Mouse (Mus musculus): ENCODE results near the gene Ctdspl. TPM values are rescaled to one million over a fixed set of nuclear protein-coding genes. Genes with fewer than 3 reads are reported as not detected.

The Ctdspl gene
- polyA plus RNA-seq, 1 experiment from 2014 or later, result 3.1 TPM

DNA sequence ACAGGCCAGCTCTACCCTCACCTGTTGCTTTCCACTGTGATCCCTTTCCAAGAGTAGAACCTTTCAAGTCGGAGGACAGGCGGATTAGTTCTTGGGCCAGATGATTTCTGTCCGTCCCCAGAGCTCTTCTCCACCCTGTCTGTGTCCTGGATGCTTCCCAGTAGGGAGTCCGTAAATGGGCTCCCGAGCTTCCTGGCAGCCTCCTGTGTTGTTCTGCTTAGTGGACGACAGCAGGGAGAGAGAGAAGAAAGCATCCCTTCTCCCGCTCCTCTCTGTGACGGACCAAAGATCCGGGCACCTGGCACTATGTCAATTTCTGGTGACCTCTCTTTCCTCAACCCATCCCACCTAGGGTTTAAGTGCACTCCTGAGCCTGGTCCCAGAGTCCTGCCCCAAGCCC is 49.5 kb downstream of the Ctdspl start:
- no peaks in the 10 kb centered on the region for H3K79me2 ChIP-seq (ENCODE audit: inconsistent target)
- H3K27ac ChIP-seq, result no peak overlapping the region
- no peaks in the 10 kb centered on the region for H3K36me3 ChIP-seq (ENCODE audit: inconsistent target)
- 93% methylated on average over 8 of the region's 9 CpGs for WGBS (ENCODE audit: missing documents)
- no peak overlapping the region for H3K4me3 ChIP-seq (ENCODE audit: inconsistent target)

DNA sequence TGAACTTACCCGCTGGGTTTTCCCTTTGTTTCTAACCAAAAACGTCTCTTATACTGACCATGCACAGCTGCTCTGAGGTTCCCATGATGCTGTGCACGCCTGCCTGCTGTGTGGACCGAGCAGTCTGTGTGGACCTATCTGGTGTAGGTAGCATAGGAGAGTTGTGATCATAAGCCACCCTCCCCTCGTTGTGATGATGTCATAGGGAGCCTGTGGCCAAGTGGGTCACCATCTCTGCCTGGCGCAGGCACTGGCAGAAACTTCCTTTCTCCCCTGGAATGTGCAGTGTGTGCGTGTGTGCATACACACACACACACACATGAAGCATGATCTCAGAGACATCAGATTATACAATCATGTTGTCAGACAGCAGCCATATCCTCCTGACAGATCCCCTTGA is 50.3 kb downstream of the Ctdspl start:
- WGBS (ENCODE audit: missing documents), result 91% methylated on average over 7 of the region's 7 CpGs
- Histone ChIP-seq H3K4me3 (ENCODE audit: inconsistent target) (no peak overlapping the region), H3K79me2 (ENCODE audit: inconsistent target) (no peaks in the 10 kb centered on the region), H3K27ac (no peak overlapping the region), H3K36me3 (ENCODE audit: inconsistent target) (no peaks in the 10 kb centered on the region)

DNA sequence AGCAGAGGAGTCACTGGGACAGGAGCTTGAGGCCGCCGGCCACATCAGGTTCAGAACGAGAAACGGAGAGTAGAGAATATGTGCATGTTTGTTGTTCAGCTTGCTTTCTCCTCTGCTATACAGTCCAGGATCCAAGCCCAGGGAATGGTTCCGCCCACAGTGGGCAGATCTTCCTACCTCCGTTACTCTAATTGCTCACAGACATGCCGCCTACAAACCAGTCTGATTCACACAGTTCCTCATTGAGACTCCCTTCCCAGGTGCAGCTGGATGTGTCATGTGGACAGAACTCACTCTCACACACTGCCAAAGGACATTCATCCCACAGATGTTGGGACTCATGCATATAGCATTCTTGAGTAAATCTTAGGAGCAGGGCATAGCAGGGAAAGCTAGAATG is 51.2 kb downstream of the Ctdspl start:
- 97% methylated on average over 6 of the region's 7 CpGs for WGBS (ENCODE audit: missing documents)
- no peak overlapping the region for H3K27ac ChIP-seq
- H3K4me3 ChIP-seq (ENCODE audit: inconsistent target), result no peak overlapping the region
- no peaks in the 10 kb centered on the region for H3K36me3 ChIP-seq (ENCODE audit: inconsistent target)
- no peaks in the 10 kb centered on the region for H3K79me2 ChIP-seq (ENCODE audit: inconsistent target)

DNA sequence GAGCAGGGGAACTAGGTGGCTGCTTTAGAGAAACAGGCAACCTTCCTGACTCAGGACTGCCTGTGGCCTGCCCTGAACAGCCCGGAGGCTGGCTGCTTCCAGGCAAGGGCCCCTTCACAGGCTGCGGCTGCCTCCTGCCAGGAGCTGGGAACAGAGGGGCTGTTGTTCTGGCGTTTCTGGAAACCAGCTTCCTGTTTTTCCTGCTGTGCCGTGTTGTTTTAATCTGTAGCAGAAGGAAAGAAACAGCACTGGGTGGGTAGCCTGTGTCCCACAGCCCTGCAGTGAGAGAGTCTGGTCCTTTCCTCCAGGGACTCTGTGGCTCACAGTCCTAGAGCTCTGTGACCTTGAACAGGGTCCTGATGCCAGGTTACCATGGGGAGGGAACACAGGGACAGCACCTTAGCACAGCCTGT is 54.2 kb downstream of the Ctdspl start:
- Histone ChIP-seq H3K79me2 (ENCODE audit: inconsistent target) (no peaks in the 10 kb centered on the region), H3K27ac (no peak overlapping the region), H3K36me3 (ENCODE audit: inconsistent target) (no peaks in the 10 kb centered on the region), H3K4me3 (ENCODE audit: inconsistent target) (no peak overlapping the region)
- 78% methylated on average over 4 of the region's 4 CpGs for WGBS (ENCODE audit: missing documents)

DNA sequence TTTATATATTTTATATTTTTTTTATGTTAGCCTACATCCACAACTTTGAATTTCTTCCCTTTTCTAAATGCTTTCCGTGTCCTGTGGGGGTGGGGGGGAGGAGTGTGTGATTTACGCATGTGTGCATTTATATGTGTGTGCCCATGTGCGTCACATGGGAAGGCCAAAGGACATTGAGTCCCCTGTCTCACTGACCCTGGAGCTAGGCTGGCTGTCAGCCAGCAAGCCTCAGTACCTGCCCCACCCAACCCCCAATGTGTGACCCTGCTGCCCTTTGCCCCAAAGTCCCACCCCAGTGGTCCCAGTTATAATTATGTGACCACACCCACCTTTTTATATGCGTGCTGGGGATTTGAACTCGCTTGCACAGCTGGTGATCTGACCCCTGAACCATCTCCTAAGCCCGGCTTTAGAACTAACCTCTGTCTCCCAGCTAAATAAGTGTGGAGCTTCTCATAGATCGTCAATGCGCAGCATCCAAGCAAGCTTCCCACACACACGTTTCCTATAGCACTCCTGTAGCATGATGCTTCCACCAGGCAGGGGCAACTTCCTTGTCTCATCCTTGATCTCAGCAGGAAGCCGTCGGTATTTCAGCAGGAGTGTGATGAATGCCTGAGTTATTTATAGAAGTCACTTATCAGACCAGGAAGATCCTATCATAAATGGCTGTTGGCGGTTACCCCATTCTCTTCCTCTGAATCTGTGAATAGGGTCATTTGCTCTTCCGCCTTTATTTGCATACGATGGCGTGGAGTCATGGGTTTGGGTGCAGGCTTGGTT is 58.6 kb downstream of the Ctdspl start:
- 86% methylated on average over 15 of the region's 15 CpGs for WGBS (ENCODE audit: missing documents)
- H3K27ac ChIP-seq, result no peak overlapping the region
- no peaks in the 10 kb centered on the region for H3K79me2 ChIP-seq (ENCODE audit: inconsistent target)
- no peak overlapping the region for H3K4me3 ChIP-seq (ENCODE audit: inconsistent target)
- no peaks in the 10 kb centered on the region for H3K36me3 ChIP-seq (ENCODE audit: inconsistent target)

DNA sequence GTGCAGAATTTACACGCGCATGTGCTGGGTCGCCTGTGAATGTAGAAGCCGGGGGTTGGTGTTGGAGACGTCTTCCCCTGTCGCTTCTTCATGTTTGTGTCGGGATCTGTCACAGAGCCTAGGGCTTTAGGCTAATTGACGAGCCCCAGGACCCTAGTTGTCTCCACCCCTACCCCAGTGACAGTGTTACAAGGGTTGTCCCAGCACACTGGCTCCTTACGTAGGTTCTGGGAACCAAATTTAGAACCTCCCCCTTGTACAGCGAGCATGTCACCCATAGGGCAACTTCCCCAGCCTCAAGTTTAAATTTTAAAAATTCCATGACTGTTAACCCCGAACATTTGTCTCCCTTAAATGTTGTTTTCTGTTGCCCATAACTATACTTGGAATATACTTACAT is 60.0 kb downstream of the Ctdspl start:
- WGBS (ENCODE audit: missing documents), result 92% methylated on average over 11 of the region's 11 CpGs
- Histone ChIP-seq H3K27ac (no peak overlapping the region), H3K79me2 (ENCODE audit: inconsistent target) (no peaks in the 10 kb centered on the region), H3K36me3 (ENCODE audit: inconsistent target) (no peaks in the 10 kb centered on the region), H3K4me3 (ENCODE audit: inconsistent target) (no peak overlapping the region)

DNA sequence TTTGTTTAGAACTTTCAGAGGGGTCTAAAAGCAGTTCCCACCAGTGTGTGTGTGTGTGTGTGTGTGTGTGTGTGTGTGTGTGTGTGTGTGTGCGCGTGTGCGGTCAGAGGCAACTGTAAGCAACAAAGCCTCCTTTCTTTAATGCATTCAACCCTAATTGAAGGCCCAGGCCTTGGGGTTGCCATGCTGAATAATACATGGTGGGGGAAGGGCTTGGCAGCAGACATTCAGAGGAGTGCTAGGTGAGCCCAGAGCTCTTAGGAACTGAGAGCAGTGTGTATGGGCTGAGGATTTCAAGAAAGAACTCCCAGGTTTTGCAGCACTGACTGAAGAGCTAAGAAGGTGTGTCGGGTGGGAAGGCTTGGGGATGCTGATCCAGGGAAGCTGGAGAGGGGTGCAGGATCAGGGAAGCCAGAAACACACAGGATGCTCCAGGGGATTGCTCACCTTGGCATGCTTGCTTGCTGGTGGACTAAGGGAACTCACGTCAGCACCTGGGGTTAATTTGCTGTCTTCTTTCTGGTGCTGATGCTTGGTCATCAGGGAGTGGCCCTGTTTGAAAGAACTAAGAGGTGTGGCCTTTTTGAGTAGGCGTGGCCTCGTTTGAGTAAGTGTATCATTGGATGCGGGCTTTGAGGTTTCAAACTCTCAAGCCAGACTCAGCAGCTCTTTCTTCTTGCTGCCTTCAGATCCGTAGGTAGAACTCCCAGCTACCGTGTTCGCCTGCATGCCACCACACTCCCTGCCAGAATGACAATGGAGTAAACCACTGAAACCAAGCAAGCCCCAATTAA is 62.7 kb downstream of the Ctdspl start:
- Histone ChIP-seq H3K4me3 (ENCODE audit: inconsistent target) (no peak overlapping the region), H3K79me2 (ENCODE audit: inconsistent target) (no peaks in the 10 kb centered on the region), H3K36me3 (ENCODE audit: inconsistent target) (no peaks in the 10 kb centered on the region), H3K27ac (no peak overlapping the region)
- 93% methylated on average over 8 of the region's 11 CpGs for WGBS (ENCODE audit: missing documents)

DNA sequence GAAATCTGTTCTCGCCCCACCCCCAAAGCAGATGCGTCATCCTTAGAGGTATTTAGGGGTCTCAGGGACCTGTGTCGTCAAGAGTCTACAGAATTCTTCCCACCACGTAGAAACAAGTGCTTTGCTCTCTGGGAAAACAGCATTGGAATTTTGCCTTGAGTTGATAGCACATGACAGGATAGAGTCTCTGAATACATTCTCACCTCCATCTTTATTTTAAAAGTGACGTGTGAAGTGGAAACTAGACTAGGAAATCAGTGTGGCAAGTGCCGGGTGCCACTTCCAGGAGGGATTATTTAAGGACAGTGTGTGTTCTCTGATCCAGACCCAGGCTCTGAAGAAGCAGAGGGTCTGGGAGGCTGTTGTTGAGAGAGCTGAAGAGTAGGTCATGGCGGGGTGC is 64.2 kb downstream of the Ctdspl start:
- no peak overlapping the region for H3K4me3 ChIP-seq (ENCODE audit: inconsistent target)
- 98% methylated on average over 7 of the region's 7 CpGs for WGBS (ENCODE audit: missing documents)
- no peak overlapping the region for H3K27ac ChIP-seq
- no peaks in the 10 kb centered on the region for H3K79me2 ChIP-seq (ENCODE audit: inconsistent target)
- no peaks in the 10 kb centered on the region for H3K36me3 ChIP-seq (ENCODE audit: inconsistent target)

DNA sequence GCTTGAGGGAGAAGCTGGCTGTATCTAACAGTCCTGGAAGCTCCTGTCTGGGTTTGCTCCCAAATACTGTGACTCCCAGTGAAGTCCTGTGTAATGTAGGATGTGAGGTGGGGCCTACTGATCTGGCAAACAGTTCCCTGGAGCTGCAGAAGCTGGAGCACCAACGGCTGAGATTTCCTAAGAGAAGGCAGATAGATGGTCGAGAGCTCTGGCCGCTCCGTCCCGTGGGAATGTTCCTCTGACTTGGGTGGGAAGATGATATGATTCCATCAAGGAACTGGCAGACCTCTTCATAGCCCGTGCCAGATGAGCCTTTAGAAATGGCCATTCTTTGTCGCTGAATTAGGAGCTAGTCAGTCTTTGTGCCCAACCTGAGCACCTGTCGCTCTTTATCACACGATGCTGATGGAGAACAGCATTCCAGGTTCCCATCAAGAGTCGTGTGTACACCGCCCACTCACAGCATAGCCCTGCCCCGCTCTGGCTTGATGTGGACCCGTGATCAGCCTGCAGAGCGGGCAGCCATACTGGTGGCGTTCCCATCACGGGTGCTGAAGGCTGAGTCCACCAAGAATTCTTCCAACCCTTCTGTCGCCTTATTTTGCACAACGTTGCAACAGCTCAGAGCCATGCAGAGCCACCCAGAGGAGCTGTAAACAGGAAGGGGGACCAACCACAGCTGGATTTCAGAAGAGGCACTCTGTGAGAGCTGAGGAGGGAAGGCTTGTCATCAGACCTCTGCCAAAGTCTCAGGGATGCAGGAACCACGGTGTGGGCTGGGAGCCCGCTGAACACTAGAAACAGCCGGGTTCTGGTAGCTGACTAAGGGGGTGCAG is 65.7 kb downstream of the Ctdspl start:
- no peak overlapping the region for H3K27ac ChIP-seq
- 74% methylated on average over 20 of the region's 21 CpGs for WGBS (ENCODE audit: missing documents)
- H3K4me3 ChIP-seq (ENCODE audit: inconsistent target), result no peak overlapping the region

DNA sequence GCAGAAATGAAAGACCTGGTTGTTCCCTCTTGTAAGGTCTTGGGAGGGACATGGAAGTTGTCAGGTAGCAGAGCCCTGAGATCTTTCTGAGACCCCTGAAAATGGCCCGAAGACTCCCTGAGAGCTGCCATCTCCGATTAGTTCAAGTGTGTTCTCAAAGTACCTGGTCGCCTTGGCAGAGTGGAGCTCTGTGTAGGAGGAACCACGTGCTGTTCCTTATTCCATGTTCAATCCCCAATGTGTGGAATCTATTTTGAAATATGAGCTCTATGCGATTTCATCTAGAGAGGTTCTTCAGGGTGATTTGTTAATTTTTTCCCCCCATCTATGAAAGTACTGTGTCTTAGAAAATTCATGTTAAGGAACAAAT is 66.3 kb downstream of the Ctdspl start:
- H3K79me2 ChIP-seq (ENCODE audit: inconsistent target), result no peaks in the 10 kb centered on the region
- no peak overlapping the region for H3K4me3 ChIP-seq (ENCODE audit: inconsistent target)
- no peak overlapping the region for H3K27ac ChIP-seq
- H3K36me3 ChIP-seq (ENCODE audit: inconsistent target), result no peaks in the 10 kb centered on the region
- WGBS (ENCODE audit: missing documents), result 83% methylated on average over 5 of the region's 5 CpGs

More for the DNA sequence above, 65.7 kb downstream of the Ctdspl start:
- Histone ChIP-seq H3K79me2 (ENCODE audit: inconsistent target) (no peaks in the 10 kb centered on the region), H3K36me3 (ENCODE audit: inconsistent target) (no peaks in the 10 kb centered on the region)

DNA sequence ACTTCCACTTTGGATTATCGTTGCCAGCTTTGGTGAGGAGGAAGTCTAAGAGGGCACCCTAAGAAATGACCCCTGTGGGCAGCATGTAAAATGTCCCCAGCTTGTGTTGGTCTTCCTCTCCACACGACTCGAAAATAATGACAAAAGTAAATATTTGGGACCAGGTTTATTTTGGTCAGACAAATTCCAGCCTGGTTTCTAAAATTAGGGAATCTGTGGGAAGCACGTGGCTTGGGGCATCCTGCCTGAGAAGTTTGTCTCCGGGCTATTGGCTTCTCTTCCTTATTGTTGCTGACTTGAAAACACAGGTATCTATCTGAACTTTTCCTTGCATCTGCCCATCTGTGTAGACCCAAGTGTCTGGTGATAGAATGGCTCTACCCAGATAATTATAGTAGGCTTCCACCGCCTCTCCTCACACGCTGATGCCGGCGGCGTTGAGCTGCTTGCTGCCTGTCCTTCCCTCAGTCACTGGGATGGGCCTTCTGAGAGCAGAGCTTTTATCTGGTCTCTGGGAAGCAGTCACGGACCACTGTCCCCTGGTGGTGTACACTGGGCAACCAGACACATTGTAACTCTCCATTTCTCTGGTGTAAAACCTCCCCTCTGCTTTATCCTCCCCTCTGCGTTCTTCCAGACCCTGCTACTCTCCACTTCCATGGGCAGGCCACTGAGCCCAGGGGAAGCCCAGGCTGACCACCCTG is 68.4 kb downstream of the Ctdspl start:
- no peak overlapping the region for H3K27ac ChIP-seq
- H3K79me2 ChIP-seq (ENCODE audit: inconsistent target), result no peaks in the 10 kb centered on the region
- H3K36me3 ChIP-seq (ENCODE audit: inconsistent target), result no peaks in the 10 kb centered on the region
- no peak overlapping the region for H3K4me3 ChIP-seq (ENCODE audit: inconsistent target)
- WGBS (ENCODE audit: missing documents), result 85% methylated on average over 12 of the region's 12 CpGs

DNA sequence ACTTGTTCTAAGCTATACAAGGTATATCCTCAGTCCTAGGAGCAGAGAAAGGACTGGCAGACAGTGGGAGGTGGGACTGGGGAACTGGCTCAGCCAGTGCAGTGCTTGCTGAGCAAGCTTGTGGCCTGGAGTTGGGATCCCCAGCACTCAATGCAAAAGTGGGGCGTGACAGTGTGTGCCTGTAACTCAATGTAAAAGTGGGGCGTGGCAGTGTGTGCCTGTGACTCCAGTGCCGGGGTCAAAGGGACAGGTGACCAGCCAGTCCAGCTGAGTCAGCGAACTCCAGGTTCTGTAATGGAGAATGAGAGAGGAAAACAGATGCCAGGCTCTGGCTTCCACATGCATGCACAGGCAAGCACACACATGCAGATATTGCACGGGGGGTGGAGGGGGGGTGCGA is 69.3 kb downstream of the Ctdspl start:
- Histone ChIP-seq H3K36me3 (ENCODE audit: inconsistent target) (no peaks in the 10 kb centered on the region), H3K4me3 (ENCODE audit: inconsistent target) (no peak overlapping the region), H3K27ac (no peak overlapping the region), H3K79me2 (ENCODE audit: inconsistent target) (no peaks in the 10 kb centered on the region)
- 93% methylated on average over 6 of the region's 6 CpGs for WGBS (ENCODE audit: missing documents)

DNA sequence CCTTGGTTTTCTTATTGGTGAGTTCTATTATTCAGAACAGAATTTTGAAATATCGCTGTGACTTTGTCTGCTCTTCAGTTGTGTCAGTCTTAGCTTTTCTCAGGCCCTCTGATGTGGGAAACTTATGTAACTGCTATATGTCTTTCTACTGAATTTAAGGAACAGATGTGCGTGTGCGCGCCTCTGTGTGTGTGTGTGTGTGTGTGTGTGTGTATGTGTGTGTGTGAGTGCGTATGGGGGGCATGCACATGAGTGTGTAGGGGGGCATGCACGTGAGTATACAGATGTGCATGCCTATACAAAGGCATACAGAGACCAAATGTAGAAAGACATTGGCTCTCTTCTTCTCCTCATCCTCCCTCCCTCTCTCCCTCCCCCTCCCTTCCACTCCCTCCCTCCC is 71.0 kb downstream of the Ctdspl start:
- WGBS (ENCODE audit: missing documents), result 100% methylated on average over 4 of the region's 6 CpGs
- Histone ChIP-seq H3K79me2 (ENCODE audit: inconsistent target) (no peaks in the 10 kb centered on the region), H3K27ac (no peak overlapping the region), H3K4me3 (ENCODE audit: inconsistent target) (no peak overlapping the region), H3K36me3 (ENCODE audit: inconsistent target) (no peaks in the 10 kb centered on the region)

DNA sequence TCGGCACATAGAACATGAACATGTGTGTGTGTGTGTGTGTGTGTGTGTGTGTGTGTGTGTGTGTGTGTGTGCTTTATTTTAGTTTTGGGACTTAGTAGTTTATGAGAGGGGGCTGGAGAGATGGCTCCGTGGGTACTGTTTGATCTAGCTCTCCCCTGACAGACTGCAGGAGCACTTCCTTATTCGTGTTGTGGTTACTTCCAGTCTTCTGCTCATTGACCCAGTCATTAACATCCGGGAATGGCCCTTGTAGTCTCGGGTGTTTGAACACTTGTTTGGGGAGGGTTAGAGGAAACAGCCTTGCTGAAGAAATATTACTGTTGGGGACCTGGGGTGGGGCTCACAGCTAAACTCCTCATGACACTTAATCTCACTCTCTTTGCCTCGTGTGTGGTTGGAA is 73.9 kb downstream of the Ctdspl start:
- WGBS (ENCODE audit: missing documents), result 18% methylated on average over 6 of the region's 6 CpGs
- no peak overlapping the region for H3K27ac ChIP-seq
- H3K79me2 ChIP-seq (ENCODE audit: inconsistent target), result no peaks in the 10 kb centered on the region
- H3K36me3 ChIP-seq (ENCODE audit: inconsistent target), result no peaks in the 10 kb centered on the region
- H3K4me3 ChIP-seq (ENCODE audit: inconsistent target), result no peak overlapping the region
